Mouse (Mus musculus): ENCODE measurements around the gene Fam160a2. TPM values are rescaled to one million over a fixed set of nuclear protein-coding genes. Genes with fewer than 3 reads are reported as not detected.
"Not testable (repeated sequence)": the region's sequence is repeated elsewhere in the genome, so short reads cannot be mapped to it uniquely, and the experiment has no call there.

The Fam160a2 gene
- polyA plus RNA-seq, 1 experiment from 2014 or later: 39.0 TPM

DNA sequence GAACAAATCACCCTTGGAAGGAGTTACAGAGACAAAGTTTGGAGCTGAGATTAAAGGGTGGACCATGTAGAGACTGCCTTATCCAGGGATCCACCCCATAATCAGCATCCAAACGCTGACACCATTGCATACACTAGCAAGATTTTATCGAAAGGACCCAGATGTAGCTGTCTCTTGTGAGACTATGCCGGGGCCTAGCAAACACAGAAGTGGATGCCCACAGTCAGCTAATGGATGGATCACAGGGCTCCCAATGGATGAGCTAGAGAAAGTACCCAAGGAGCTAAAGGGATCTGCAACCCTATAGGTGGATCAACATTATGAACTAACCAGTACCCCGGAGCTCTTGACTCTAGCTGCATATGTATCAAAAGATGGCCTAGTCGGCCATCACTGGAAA is 43.8 kb downstream of the Fam160a2 start:
- H3K27me3 ChIP-seq (replicated peaks; ENCODE audit: control insufficient read depth, insufficient read depth, low read length); H3K27ac ChIP-seq (replicated peaks; ENCODE audit: low read depth, low read length); H3K36me3 ChIP-seq (ENCODE audit: control insufficient read depth, insufficient read depth, low read length); H3K9ac ChIP-seq (ENCODE audit: low read depth, low read length); H3K4me2 ChIP-seq (ENCODE audit: low read depth, low read length); H3K4me3 ChIP-seq (ENCODE audit: low read depth, low read length); DNase-seq (ENCODE audit: low spot score); H3K4me1 ChIP-seq (ENCODE audit: control insufficient read depth, insufficient read depth, low read length); ATAC-seq (ENCODE audit: low read depth); H3K9me3 ChIP-seq (ENCODE audit: control insufficient read depth, low read length): not testable (repeated sequence)
- no CpG with 5 or more reads among the region's 5 CpGs for WGBS

- H3K27me3 ChIP-seq (replicated peaks; ENCODE audit: control insufficient read depth, insufficient read depth, low read length): no peaks in the 10 kb centered on the region
- WGBS: 77% methylated on average over 2 of the region's 2 CpGs
- no peak overlapping the region for H3K27ac ChIP-seq (replicated peaks; ENCODE audit: low read depth, low read length)
- DNase-seq (ENCODE audit: low spot score): no peak
- no peak for ATAC-seq (ENCODE audit: low read depth)
- H3K4me3 ChIP-seq (ENCODE audit: low read depth, low read length): no peak overlapping the region
- H3K36me3 ChIP-seq (ENCODE audit: control insufficient read depth, insufficient read depth, low read length): no peaks in the 10 kb centered on the region
- no peak overlapping the region for H3K4me2 ChIP-seq (ENCODE audit: low read depth, low read length)
- H3K9me3 ChIP-seq (ENCODE audit: control insufficient read depth, low read length): no peaks in the 10 kb centered on the region
- no peaks in the 10 kb centered on the region for H3K4me1 ChIP-seq (ENCODE audit: control insufficient read depth, insufficient read depth, low read length)
- no peak overlapping the region for H3K9ac ChIP-seq (ENCODE audit: low read depth, low read length)
Measured at GRCm38 (mm10) chr7:105342752-105343151, 57.1 kb downstream of the Fam160a2 start.

DNA sequence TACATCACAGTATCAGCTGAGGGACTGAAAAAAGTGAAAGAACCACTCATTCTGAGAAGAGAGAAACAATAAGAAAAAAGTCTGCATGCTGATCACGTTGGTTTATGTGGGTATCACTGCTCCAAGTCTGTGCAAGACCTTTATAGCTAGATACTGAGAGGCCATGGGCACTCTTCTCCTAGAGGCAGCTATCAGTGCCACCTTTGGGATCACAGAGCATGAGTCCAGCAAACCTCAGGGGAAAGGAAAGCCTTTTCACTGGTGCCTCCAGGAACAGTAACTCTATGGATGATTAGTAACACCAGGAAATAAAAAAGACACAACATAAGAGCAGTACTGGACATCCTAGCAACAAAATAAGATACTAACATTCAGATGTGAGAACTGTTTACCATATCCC is 57.7 kb downstream of the Fam160a2 start, which contains the start of gene Olfr691:
Gene Olfr691, minus strand, starts transcription at position 101 of the 400 bp plus-strand sequence.
- 66% methylated on average over 1 of the region's 1 CpGs for WGBS
- H3K36me3 ChIP-seq (ENCODE audit: control insufficient read depth, insufficient read depth, low read length): no peaks in the 10 kb centered on the region
- H3K4me1 ChIP-seq (ENCODE audit: control insufficient read depth, insufficient read depth, low read length): no peaks in the 10 kb centered on the region
- no peaks in the 10 kb centered on the region for H3K9me3 ChIP-seq (ENCODE audit: control insufficient read depth, low read length)
- DNase-seq (ENCODE audit: low spot score) (no peak), ATAC-seq (ENCODE audit: low read depth) (no peak)
- H3K9ac ChIP-seq (ENCODE audit: low read depth, low read length): no peak within 1 kb of the TSS
- no peak within 1 kb of the TSS for H3K27ac ChIP-seq (replicated peaks; ENCODE audit: low read depth, low read length)
- no peaks in the 10 kb centered on the region for H3K27me3 ChIP-seq (replicated peaks; ENCODE audit: control insufficient read depth, insufficient read depth, low read length)
- no peak within 1 kb of the TSS for H3K4me3 ChIP-seq (ENCODE audit: low read depth, low read length)
- no peak within 1 kb of the TSS for H3K4me2 ChIP-seq (ENCODE audit: low read depth, low read length)

- Histone ChIP-seq H3K4me3 (ENCODE audit: low read depth, low read length) (no peak within 1 kb of the TSS), H3K9ac (ENCODE audit: low read depth, low read length) (no peak within 1 kb of the TSS), H3K9me3 (ENCODE audit: control insufficient read depth, low read length) (no peaks in the 10 kb centered on the region), H3K27ac (replicated peaks; ENCODE audit: low read depth, low read length) (no peak within 1 kb of the TSS), H3K4me2 (ENCODE audit: low read depth, low read length) (no peak within 1 kb of the TSS), H3K4me1 (ENCODE audit: control insufficient read depth, insufficient read depth, low read length) (no peaks in the 10 kb centered on the region), H3K36me3 (ENCODE audit: control insufficient read depth, insufficient read depth, low read length) (no peaks in the 10 kb centered on the region), H3K27me3 (replicated peaks; ENCODE audit: control insufficient read depth, insufficient read depth, low read length) (no peaks in the 10 kb centered on the region)
- WGBS: 64% methylated on average over 1 of the region's 1 CpGs
- ATAC-seq (ENCODE audit: low read depth): no peak
- no peak for DNase-seq (ENCODE audit: low spot score)
Measured at GRCm38 (mm10) chr7:105334004-105334403, 65.8 kb downstream of the Fam160a2 start, which contains the start of gene Olfr690. Gene Olfr690 (minus strand): TSS chr7:105334104.

DNA sequence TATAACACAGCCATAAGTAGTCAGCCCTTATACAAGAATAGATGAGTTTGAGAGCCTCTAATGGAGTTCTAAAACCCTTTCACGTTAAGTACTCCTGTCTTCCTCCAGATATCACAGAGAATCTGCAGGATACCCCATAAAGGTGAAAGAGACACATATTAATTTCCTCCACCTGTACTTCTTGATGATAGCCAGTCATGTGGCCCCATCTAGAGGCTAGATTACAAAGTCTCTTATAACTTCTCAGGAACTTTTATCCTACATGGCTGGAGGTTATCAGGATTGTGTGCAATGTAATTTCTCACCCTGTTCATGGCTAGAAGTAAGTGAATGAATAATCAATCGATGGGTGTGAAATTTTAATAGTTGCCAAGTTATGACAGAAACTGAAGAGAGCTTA is 74.6 kb downstream of the Fam160a2 start:
- H3K4me1 ChIP-seq (ENCODE audit: control insufficient read depth, insufficient read depth, low read length): no peaks in the 10 kb centered on the region
- H3K4me2 ChIP-seq (ENCODE audit: low read depth, low read length): no peak overlapping the region
- whole genome bisulfite sequencing: 64% methylated on average over 2 of the region's 2 CpGs
- H3K9me3 ChIP-seq (ENCODE audit: control insufficient read depth, low read length): no peaks in the 10 kb centered on the region
- no peak overlapping the region for H3K27ac ChIP-seq (replicated peaks; ENCODE audit: low read depth, low read length)
- H3K4me3 ChIP-seq (ENCODE audit: low read depth, low read length): no peak overlapping the region
- ATAC-seq (ENCODE audit: low read depth): no peak
- DNase-seq (ENCODE audit: low spot score): no peak
- no peak overlapping the region for H3K9ac ChIP-seq (ENCODE audit: low read depth, low read length)
- no peaks in the 10 kb centered on the region for H3K27me3 ChIP-seq (replicated peaks; ENCODE audit: control insufficient read depth, insufficient read depth, low read length)
- H3K36me3 ChIP-seq (ENCODE audit: control insufficient read depth, insufficient read depth, low read length): no peaks in the 10 kb centered on the region

Other genes starting within 250 kb of the Fam160a2 start
- not detected in 2 replicates for gene Olfr684, start 236.4 kb downstream of the Fam160a2 start, polyA plus RNA-seq (2014; fragmentation: Nextera tagmentation; extraction: Ambion mirVana)
- gene Olfr685, start 214.0 kb downstream of the Fam160a2 start, polyA plus RNA-seq (2014; fragmentation: Nextera tagmentation; extraction: Ambion mirVana): 0.10 and 0.31 TPM in 2 replicates
- gene Olfr686, start 192.6 kb downstream of the Fam160a2 start, polyA plus RNA-seq (2014; fragmentation: Nextera tagmentation; extraction: Ambion mirVana): not detected in 2 replicates
- not detected in 2 replicates for gene Olfr688, start 112.0 kb downstream of the Fam160a2 start, polyA plus RNA-seq (2014; fragmentation: Nextera tagmentation; extraction: Ambion mirVana)
- gene Olfr689, start 88.9 kb downstream of the Fam160a2 start, polyA plus RNA-seq (2014; fragmentation: Nextera tagmentation; extraction: Ambion mirVana): 0.18 TPM in 2 replicates
- not detected in 2 replicates for gene Olfr690, start 66.0 kb downstream of the Fam160a2 start, polyA plus RNA-seq (2014; fragmentation: Nextera tagmentation; extraction: Ambion mirVana)
- 0.34 TPM in 1 of 2 replicates, not detected in the other for gene Olfr691, start 57.8 kb downstream of the Fam160a2 start, polyA plus RNA-seq (2014; fragmentation: Nextera tagmentation; extraction: Ambion mirVana)
- gene Olfr692, start 31.8 kb downstream of the Fam160a2 start, polyA plus RNA-seq (2014; fragmentation: Nextera tagmentation; extraction: Ambion mirVana): 0.18 and 0.35 TPM in 2 replicates
- gene Gm5901, start 25.0 kb downstream of the Fam160a2 start, polyA plus RNA-seq (2014; fragmentation: Nextera tagmentation; extraction: Ambion mirVana): 0.42 TPM in 1 of 2 replicates, not detected in the other
- gene Cnga4, start 4.5 kb upstream of the Fam160a2 start, polyA plus RNA-seq (2014; fragmentation: Nextera tagmentation; extraction: Ambion mirVana): 0.10 and 0.36 TPM in 2 replicates
- gene Cckbr, start 25.7 kb upstream of the Fam160a2 start, polyA plus RNA-seq (2014; fragmentation: Nextera tagmentation; extraction: Ambion mirVana): 0.10 and 0.22 TPM in 2 replicates
- gene Cavin3, start 82.2 kb upstream of the Fam160a2 start, polyA plus RNA-seq (2014; fragmentation: Nextera tagmentation; extraction: Ambion mirVana): 120 and 137 TPM in 2 replicates
- gene Smpd1, start 154.3 kb upstream of the Fam160a2 start, polyA plus RNA-seq (2014; fragmentation: Nextera tagmentation; extraction: Ambion mirVana): 51.8 and 54.6 TPM in 2 replicates
- gene Apbb1, start 181.6 kb upstream of the Fam160a2 start, polyA plus RNA-seq (2014; fragmentation: Nextera tagmentation; extraction: Ambion mirVana): 45.6 and 48.2 TPM in 2 replicates
- gene Hpx, start 200.1 kb upstream of the Fam160a2 start, polyA plus RNA-seq (2014; fragmentation: Nextera tagmentation; extraction: Ambion mirVana): 0.38 and 0.40 TPM in 2 replicates
- gene Trim3, start 233.5 kb upstream of the Fam160a2 start, polyA plus RNA-seq (2014; fragmentation: Nextera tagmentation; extraction: Ambion mirVana): 31.2 and 32.8 TPM in 2 replicates
- gene Timm10b, start 240.0 kb upstream of the Fam160a2 start, polyA plus RNA-seq (2014; fragmentation: Nextera tagmentation; extraction: Ambion mirVana): 183 and 216 TPM in 2 replicates
- 100 and 103 TPM in 2 replicates for gene Arfip2, start 240.4 kb upstream of the Fam160a2 start, polyA plus RNA-seq (2014; fragmentation: Nextera tagmentation; extraction: Ambion mirVana)
- 38.5 and 40.0 TPM in 2 replicates for gene Gm45799, start 240.5 kb upstream of the Fam160a2 start, polyA plus RNA-seq (2014; fragmentation: Nextera tagmentation; extraction: Ambion mirVana)

Measured in embryonic facial prominence, embryonic 14.5 days (tissue).